Mouse (Mus musculus): Measurements from ENCODE around the gene Gm44965.
"Not testable (repeated sequence)": the region's sequence is repeated elsewhere in the genome, so short reads cannot be mapped to it uniquely, and the experiment has no call there.

Gene Gm44965

DNA sequence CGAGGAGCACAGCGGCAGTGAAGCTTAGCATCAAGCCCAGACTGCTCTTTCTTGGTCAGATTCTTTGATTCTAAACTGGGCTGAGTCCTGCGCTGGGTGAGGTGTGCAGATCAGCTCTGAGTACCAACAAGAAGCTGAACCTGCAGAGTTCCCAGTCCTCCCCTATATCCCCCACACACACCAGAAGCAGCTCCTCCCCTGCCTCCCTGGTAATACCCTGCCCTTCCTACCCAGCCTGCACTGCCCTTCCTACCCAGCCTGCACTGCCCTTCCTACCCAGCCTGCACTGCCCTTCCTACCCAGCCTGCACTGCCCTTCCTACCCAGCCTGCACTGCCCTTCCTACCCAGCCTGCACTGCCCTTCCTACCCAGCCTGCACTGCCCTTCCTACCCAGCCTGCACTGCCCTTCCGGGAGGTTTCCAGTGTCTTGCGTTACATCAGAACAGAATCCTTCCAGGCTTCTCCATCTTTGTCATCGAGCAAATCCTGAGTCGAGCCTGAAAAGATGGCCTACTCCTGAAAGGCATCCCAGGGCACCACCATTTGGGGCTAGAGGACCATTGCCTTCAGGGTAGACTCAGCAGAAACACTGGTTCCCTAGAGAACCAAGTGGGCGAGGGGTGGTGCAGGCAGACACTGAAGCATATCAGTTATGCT lies 28.6 kb downstream of the Gm44965 start:
- intact Hi-C loops (cut with DNase I) = not testable (repeated sequence)

DNA sequence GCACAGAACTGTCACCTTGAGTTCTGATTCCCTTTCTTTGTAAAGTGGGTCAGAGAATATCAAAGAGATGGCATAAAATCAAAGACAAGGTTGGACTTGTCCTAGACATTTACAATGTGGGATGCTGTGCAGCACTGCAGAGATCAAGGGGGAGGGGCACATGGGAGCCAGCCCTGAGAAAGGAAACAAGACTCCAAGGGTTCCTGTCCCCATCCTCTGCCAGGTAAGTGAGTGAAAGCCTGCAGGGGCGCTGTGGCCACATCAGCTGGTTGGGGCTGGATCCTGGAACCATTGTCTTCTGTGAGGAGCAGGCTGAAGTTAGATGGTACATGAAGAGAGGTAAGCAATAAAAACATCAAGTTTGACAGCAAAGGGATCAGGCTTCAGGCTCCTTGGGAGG lies 29.7 kb downstream of the Gm44965 start:
- intact Hi-C loops (cut with DNase I) = no loop called here

DNA sequence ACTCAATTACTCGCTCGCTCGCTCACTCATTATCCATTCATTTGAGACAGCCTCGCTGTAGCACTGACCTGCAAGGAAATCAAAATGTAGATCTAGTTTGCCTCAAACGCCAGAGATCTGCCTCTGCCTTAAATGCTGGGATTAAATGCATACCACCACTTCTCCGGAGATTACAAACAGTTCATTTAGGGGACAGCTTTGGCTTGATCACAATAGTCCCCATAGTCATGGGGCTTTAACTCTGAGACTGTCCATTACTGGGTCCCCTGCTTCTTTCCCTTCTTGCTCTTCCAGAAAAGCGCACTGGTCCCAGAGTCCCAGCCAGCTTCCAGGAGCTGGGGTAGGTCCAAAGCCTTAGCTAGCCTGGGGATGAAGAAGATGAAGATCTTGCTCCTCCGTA lies 32.7 kb downstream of the Gm44965 start, which contains the start of gene AI854703:
TSS of gene AI854703 (plus strand) at position 301 of the 400 bp plus-strand sequence.
- intact Hi-C loops (cut with DNase I) = no loop called here

DNA sequence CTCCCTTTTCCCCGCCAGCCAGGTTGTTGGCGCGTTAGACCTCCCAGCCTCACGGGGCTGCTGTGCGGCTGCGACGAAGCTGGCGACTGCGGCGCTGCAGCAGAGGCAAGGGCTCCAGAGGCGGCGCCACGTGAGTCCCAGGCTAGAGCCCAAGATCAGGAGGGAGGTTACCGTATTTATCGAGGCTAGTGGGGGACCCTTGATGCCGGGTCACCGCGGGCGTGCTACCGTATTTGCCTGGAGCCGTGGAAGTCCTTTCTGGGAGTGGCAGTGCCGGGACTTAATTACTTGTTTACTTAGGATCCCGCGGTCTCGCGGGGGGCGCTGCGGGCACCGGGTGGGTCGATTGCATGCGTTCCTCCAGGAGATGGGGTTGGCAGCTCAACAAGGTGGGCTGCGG lies 33.2 kb downstream of the Gm44965 start:
- intact Hi-C loops (cut with DNase I) = no loop called here

DNA sequence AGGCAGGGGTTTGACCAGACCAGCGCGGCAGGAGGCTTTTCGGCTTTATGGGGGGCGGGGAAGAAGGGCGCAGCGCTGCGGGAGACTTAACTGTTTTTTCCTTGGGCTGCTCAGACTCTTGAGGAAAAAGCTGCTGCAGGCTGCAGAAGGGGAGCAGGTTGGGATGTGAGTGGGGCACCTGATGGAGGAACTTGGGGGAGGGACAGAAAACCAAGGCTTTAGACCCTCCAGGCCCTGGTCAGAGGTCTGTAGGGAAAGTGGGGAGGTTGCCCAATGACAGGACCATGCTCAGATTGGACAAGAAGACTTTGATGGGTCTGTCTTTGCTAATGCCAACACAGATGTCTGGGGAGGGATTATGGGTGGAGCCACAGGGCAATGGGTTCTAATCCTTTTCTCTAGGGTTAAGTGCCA lies 33.8 kb downstream of the Gm44965 start:
- intact Hi-C loops (cut with DNase I) = no loop called here

DNA sequence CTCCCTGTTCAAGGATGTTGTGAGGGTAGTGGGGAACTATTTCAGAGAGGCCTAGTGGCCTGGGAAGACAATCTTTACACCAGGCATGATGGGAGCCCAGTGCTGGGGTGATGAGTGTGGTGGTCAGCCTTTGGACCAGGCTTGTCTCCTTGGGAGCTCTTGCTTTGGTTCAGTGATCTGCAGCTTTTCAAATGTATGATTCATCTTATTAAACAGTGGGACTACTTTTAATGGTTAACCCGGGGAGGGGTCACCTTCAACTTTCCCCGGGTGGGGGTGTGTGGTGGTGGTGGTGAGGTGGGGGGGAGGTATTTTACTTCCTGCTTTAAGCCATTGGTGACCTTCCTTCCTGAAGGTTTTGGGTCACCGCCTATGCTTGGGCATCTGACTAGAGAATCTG lies 34.6 kb downstream of the Gm44965 start:
- intact Hi-C loops (cut with DNase I) = no loop called here

DNA sequence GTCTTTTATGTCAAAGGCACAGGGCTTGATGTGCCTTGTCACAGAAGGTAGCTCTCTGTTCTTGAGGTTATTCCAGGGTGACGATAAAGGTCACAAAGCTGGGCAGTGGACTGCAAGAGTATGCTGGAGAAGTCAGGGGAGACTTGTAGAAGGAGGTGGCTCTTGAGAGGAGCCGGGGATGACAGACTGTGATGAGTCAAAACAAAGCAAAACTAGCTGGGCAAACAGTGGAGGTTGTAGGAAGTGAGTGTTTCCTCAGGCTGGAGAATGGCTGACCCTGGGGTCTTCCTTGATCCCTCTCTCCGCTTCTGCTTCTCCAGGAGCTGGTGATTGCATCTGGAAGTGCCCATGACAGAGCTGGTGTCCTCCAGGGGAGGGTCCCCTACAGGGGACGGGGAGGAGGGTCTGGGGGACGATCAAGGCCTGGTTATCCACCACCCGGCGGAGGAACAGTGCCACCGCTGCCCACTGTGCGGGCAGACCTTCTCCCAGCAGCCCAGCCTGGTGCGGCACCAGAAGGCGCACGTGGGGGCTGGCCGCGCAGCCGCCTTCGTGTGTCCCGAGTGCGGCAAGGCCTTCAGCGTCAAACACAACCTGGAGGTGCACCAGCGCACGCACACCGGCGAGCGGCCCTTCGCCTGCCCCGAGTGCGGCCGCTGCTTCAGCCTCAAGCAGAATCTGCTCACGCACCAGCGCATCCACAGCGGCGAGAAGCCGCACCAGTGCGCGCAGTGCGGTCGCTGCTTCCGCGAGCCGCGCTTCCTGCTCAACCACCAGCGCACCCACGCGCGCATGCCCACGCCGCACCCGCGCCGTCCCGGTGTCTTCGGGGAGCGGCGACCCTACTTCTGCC lies 35.3 kb downstream of the Gm44965 start:
- intact Hi-C loops (cut with DNase I) = no loop called here

DNA sequence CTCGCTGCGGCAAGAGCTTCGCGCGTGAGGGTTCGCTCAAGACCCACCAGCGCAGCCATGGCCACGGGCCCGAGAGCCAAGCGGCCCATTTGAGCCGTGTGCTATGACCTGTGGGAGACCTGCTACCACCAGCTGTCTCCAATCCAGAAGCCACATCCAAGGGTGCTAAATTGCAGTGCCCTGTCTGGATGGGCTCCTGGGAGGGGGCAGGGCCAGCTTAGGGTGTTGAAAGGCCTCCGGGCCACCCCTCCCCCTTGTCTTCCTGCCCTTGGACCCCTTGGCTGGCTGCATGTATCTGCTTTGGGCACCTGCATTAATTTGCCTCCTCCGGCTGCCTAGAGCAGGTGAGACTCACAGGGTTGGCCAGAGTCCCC lies 35.9 kb downstream of the Gm44965 start:
- intact Hi-C loops (cut with DNase I) = no loop called here

DNA sequence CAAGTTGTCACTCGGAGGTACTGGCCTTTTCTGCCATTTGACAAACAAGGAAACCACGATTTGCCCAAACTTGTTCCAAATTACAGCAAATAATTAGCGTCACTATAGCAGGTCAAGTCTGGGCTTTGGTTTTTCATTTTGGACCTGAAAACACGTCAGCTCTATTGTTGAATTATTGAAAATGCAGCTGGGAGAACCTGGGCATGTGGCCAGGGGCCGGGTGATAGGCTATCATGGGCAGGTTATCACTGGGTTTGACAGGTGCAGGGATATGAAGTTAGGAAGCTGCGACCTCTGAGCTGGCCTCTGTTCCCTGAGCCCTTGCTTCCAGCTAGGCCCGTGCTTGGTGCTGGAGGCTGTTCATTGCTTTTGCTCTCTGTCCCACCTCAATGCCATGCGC lies 37.1 kb downstream of the Gm44965 start:
- intact Hi-C loops (cut with DNase I) = no loop called here

DNA sequence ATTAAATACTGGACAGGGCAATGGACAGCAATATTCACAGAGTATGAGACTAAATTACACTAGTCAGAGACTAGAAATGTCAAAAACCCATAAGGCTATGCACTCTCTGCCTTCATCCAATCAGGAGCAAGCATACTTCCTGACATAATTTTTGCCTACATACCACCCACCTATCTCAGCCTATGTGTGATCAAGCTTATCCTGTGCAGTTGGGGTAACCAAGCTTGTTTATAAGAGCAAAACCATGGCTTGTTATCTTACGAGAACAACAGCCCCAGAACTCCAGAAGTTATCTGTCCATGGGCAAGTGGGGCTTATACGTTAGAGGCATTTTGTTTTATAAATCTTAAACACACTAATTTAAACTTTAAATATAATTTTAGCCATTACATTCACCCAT lies 41.4 kb downstream of the Gm44965 start:
- intact Hi-C loops (cut with DNase I) = no loop called here

DNA sequence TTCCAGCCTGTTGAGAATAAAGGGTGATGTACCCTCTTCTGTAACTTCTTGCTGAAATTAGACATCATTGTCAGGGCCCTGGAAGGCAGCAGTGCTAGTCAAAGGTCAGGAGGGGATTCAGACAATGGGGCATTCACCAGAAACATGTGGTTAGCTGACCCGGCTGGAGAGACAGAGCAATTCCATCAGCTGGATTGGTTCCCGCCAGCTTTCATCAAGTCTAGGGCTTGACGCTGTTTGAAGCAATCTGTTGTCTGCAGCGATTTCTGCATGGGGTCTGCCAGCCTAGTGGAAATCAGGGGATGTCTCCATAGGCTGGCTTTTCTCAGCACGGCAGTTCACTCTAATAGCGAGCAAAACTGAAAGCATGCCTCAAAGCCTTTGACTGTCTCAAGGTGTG lies 42.8 kb downstream of the Gm44965 start:
- intact Hi-C loops (cut with DNase I) = no loop called here

DNA sequence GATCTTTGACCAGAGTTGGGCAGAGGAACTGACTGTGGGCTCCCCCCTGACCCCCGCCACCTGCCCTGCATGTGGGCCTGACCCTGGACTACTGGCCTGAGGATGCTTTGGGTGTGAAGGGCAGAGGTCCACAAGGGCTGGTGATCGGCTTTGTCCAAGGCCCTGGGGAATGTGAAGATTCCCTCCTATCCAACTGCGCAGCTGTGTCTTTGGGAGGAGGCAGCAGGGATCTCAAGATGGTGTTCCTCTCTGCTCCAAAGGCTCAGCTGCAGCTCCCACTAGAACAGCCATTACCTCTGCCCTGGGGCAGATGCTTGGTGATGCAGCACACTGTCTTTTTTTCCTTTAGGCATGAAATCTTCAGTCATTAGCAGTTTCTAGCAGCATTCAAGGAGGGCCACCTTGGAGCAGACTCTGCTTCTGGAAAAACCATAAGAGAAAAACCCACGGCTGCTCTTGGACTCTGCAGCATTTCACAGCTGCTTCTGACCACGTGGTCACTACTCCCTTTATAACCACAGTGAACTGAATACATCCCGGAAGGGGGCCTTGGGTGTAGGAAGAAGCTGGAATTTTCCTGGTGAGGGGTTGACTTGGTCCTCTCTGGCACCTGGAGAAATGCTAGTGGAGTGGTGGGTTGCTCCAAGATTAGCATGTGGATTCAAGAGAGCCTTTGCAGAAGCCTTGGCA lies 44.2 kb downstream of the Gm44965 start:
- intact Hi-C loops (cut with DNase I) = no loop called here

DNA sequence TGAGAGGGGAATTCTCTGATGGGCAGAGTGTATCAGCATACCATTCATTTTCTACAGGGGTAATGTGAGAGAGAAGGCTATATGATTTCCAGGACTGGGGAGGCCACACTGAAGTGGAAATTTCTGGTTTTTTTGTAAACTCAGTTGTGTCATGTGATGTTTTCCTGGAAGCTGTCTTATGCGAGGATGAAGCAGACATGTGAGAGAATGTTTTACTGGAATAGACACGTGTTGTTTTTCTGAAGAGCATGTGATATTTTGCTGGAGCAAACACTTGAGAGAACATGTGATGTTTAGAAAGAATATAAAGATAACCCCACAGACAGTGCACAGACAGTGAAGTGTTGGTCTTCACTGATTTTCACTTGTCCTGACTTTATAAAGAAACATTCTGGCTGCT lies 44.8 kb downstream of the Gm44965 start:
- intact Hi-C loops (cut with DNase I) = no loop called here

DNA sequence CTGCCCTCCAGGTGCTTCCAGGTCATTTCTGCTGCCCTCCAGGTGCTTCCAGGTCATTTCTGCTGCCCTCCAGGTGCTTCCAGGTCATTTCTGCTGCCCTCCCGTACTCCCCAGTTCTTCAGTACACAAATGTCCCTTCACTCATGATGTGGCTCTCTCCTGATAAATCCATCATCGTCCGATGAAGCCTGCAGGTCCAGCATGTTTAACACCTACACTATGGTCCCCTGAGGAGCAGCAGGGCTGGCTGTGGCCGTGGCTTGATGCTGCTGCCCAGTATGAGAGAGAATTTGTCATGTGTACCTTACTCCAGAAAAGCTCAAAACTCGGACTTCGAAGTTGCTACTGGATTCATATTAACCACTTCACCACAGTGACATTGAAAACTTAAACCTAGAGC lies 47.6 kb downstream of the Gm44965 start:
- intact Hi-C loops (cut with DNase I) = no loop called here

DNA sequence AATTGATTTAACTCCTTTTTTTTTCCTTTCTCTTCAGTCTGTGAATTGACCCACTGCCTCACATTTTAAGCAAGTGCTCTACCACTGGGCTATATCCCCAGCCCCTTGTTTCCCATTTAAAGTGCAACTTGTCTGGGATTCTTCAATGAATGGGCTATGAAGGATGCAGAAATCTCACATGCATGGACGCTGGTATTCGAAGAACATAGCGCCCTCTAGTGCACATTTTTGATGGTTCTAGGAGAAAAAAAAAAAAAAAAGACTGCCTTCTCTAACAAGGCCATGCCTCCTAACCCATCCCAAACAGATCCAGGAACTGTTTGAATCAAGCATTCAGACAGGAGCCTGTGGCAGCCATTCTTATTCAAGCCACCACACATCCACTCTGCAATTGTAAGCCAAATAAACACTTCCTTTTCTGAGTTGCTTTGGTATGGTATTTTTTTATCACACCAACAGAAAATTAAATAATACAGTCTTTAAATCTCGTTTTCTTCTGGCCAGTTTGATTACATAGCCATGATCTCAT lies 49.1 kb downstream of the Gm44965 start:
- intact Hi-C loops (cut with DNase I) = loop anchor here (2.0 kb wide), 2 partner anchors 60 to 466 kb away; no protein-coding TSS in a partner anchor

DNA sequence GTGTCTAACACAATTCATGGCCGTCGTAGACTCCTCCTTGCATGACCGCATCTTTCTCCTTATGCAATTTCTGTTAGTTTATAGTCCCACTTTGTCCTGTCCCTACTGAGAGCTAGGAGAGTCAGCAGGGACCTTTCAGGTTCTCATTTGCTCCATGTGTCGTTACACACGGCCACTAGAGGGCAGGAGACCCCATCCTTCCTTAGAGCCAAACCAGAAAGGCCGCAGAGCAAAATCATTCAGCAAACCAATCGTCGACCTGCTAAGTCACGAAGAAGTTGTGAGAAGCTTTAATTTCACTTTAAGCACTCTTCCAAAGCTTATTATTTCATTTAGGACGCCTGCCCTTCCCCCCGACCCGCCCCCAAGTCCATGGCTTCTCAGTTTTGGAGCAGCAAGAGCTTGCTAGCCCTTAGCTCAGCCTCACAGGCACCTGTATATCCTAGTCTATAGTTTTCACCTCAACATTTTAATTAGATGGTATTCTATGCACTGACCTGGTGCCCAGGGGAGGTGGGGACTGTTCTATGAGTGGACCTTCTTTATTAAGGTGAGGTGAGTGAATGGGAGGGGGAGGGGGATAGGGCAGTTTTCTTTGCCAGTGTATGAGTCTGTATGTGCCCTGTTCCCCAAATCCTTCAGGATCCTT lies 52.0 kb downstream of the Gm44965 start:
- intact Hi-C loops (cut with DNase I) = loop anchor here (2.0 to 5.0 kb wide), 3 partner anchors 107 to 312 kb away; no protein-coding TSS in a partner anchor

DNA sequence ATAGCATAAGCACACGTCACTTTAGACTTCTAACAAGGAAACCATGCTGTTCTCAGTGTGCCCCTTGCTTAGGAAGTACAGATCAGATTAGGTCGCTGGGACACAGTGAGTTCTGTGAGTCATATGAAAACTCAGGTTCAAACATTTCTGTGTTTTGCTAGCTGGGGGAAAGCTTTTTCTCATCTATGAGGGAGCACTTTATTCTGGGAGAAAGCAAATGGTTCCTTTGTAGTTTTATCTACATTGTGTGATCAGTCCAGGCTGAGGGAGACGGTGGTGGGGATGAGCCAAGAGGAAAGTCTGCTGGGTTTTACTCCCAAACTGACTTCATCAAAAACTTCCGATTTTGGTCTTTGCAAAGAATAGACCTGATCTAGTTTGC lies 52.6 kb downstream of the Gm44965 start:
- intact Hi-C loops (cut with DNase I) = loop anchor here (5.0 kb wide), 1 partner anchor 311 kb away; no protein-coding TSS in a partner anchor

DNA sequence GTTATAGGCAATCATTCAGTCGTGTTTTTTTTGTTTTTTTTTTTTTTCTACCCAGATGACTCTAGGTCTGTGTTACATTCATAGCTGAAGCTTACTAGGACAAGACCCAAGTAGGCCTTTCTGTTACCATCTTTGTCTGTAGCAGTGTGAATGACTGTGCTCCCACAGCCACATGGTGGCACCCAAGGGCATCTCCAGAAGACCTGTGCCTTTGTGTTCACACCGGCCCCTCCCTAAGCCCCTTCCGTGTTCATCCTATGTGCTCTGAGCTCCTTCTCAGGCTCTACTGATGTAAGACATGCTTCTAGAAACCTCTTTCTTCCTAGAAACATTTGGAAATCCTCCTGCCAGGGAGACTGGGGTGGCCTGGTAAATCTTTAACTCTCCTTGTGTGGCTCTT lies 53.3 kb downstream of the Gm44965 start, which contains the start of gene Gimap8:
TSS of gene Gimap8 (plus strand) at position 240 of the 400 bp plus-strand sequence.
- intact Hi-C loops (cut with DNase I) = loop anchor here (5.0 kb wide), 1 partner anchor 310 kb away; no protein-coding TSS in a partner anchor

DNA sequence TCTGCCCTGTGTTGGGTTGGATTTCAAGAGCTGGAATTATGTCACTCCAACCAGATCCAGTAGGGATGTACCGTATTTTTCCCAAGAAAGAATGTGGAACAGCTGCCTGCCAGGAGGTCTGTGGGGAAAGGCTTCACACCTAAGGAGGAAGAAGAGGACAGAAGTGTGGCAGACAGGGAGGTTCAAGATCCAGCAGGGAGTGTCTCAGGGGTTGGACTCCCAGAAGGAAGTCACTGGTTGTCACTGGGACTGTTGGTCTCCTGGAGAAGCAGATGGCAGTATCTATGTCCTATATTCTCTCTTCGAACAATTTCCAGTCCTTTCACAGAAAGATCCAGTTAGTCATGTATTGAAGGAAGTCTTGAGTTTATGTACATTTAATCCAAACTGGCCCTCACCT lies 53.9 kb downstream of the Gm44965 start:
- intact Hi-C loops (cut with DNase I) = loop anchor here (5.0 kb wide), 1 partner anchor 310 kb away; no protein-coding TSS in a partner anchor

DNA sequence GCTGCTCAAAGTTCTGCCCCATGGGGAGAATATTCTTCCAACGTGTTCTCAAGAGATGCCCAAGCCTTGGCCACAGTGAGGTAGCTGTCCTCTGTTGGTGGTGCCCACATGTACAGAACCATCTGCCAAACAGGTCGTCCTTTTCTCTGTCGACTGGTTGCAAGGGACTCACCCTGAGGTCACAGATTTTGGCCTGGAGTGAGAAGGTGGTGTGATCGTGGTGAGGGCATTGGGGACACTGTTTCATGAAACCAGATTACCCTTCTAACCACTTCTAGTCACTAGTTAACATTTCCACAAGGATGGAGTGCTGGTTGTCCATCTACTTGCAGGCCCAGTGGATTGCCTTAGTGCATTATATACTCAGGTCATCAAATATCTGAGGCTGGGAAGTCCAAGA lies 55.0 kb downstream of the Gm44965 start:
- intact Hi-C loops (cut with DNase I) = loop anchor here (5.0 kb wide), 1 partner anchor 309 kb away; no protein-coding TSS in a partner anchor

DNA sequence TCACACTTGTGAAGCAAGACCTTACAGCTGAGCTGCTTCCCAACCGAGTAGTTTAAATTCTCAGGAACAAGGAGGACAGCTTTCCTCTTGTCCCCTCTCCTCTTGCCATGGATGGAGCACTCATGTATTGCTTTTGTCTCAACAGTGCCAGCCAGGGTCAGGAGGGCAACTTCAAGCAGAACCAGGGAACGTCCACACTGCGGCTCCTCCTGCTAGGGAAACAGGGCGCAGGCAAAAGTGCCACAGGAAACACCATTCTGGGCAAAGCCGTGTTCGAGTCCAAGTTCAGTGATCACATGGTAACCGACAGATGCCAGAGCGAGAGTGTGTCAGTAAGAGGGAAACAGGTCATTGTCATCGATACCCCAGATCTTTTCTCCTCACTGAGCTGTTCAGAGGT lies 56.3 kb downstream of the Gm44965 start:
- intact Hi-C loops (cut with DNase I) = no loop called here
